Mouse (Mus musculus) liver, embryonic 14.5 days (tissue): ENCODE data around the gene Morn1. TPM values are rescaled to one million over a fixed set of nuclear protein-coding genes. Genes with fewer than 3 reads are reported as not detected.

Source experiments
- ATAC-seq: fragments of 200-750 bp; cut with Nextera tagmentation; 2 replicates; pipeline ENCODE4 v1.8.0; 2017; ENCODE audit warnings: moderate number of reproducible peaks, mild to moderate bottlenecking, moderate library complexity; ENCODE audit not compliant: insufficient read depth
- DNase-seq, 3 experiments: peaks; one replicate each; pipeline ENCODE4 v3.0.0-alpha.2; 2012 to 2013; ENCODE audit warnings: low read depth in 3 of 3, low spot score in 3 of 3
- H3K27ac ChIP-seq: fragments of 300-500 bp; sonication (generic); 2 replicates; pipeline ENCODE4 v1.5.1; 2014; ENCODE audit warnings: moderate library complexity, mild to moderate bottlenecking, control low read depth, inconsistent platforms
- H3K27me3 ChIP-seq: fragments of 300-500 bp; sonication (generic); 2 replicates; pipeline ENCODE4 v1.6.1; 2014; ENCODE audit warnings: mild to moderate bottlenecking, low read length, moderate library complexity; ENCODE audit not compliant: control insufficient read depth, insufficient read depth
- H3K36me3 ChIP-seq: fragments of 300-500 bp; sonication (generic); replicated peaks from 2 replicates; pipeline ENCODE4 v1.6.1; 2014; ENCODE audit warnings: low read depth; ENCODE audit not compliant: control insufficient read depth, insufficient read depth
- H3K4me1 ChIP-seq, 2 experiments: fragments of 200-500 bp in 1 of 2; fragments of 300-500 bp in 1 of 2; sonication (generic) in 1 of 2; replicated peaks; 2 replicates each; pipeline ENCODE4 v1.6.1; 2012 to 2014; ENCODE audit warnings: antibody characterized with exemption in 1 of 2, inconsistent platforms in 1 of 2, low read length in 1 of 2; ENCODE audit not compliant: control insufficient read depth in 2 of 2, insufficient read depth in 2 of 2
- H3K4me2 ChIP-seq: fragments of 300-500 bp; sonication (generic); 2 replicates; pipeline ENCODE4 v1.6.1; 2014; ENCODE audit warnings: low read depth, mild to moderate bottlenecking, control low read depth, moderate library complexity
- H3K4me3 ChIP-seq, 2 experiments: fragments of 200-500 bp in 1 of 2; fragments of 300-500 bp in 1 of 2; sonication (generic) in 1 of 2; 2 replicates each; pipeline ENCODE4 v1.5.1; 2012 to 2014; ENCODE audit warnings: low read depth in 2 of 2, low read length in 2 of 2, mild to moderate bottlenecking in 2 of 2, control low read depth in 1 of 2, inconsistent platforms in 1 of 2, moderate library complexity in 1 of 2; ENCODE audit not compliant: insufficient read depth in 1 of 2
- H3K9ac ChIP-seq: fragments of 300-500 bp; sonication (generic); replicated peaks from 2 replicates; pipeline ENCODE4 v1.6.1; 2014; ENCODE audit warnings: mild to moderate bottlenecking, control low read depth, moderate library complexity
- H3K9me3 ChIP-seq: fragments of 300-500 bp; sonication (generic); 2 replicates; pipeline ENCODE4 v1.6.1; 2016; ENCODE audit warnings: low read length, mixed read lengths; ENCODE audit not compliant: control insufficient read depth
- CTCF ChIP-seq: IDR thresholded peaks from 2 replicates; pipeline ENCODE4 v1.5.1; 2016; ENCODE audit warnings: antibody characterized with exemption, low read depth, control low read depth
- EP300 ChIP-seq: IDR thresholded peaks from 2 replicates; pipeline ENCODE4 v1.6.1; 2016; ENCODE audit warnings: antibody characterized with exemption, low read depth
- WGBS: fragments of 180-500 bp; shearing (Covaris S2); extraction: QIAGEN DNeasy Blood & Tissue Kit; methylation state at CpG from one replicate; pipeline ENCODE4 v1.1.7; 2014; ENCODE audit not compliant: insufficient replicate concordance; 5-methylcytosine and 5-hydroxymethylcytosine counted together
- polyA plus RNA-seq, 2 experiments: library from polyadenylated mRNA; depleted of rRNA in 1 of 2; stranded (reverse) in 1 of 2; unstranded in 1 of 2; fragments of >200 nt; fragmentation: Nextera tagmentation in 1 of 2; extraction: Ambion mirVana in 1 of 2; gene quantifications; 2 replicates each; pipeline versions ENCODE4 v1.2.1 to v1.2.3; 2012 to 2014

The Morn1 gene
- 1.0 and 1.1 TPM in 2 replicates for polyA plus RNA-seq (2012; rRNA removed)
- polyA plus RNA-seq (2014; fragmentation: Nextera tagmentation; extraction: Ambion mirVana), result 0.85 and 1.2 TPM in 2 replicates

- H3K4me2 ChIP-seq, result peak within 1 kb of the TSS; percentile 92
- peak within 1 kb of the TSS; percentile 67 for H3K27ac ChIP-seq
- peaks cover 18 to 20% of the 10 kb centered on the region in 2 experiments for H3K4me1 ChIP-seq
- H3K27me3 ChIP-seq, result no peaks in the 10 kb centered on the region
- peak within 1 kb of the TSS; percentile 84 for H3K9ac ChIP-seq
- H3K4me3 ChIP-seq, result peak within 1 kb of the TSS; percentile 88 to 100
- under 1% methylated on average over 83 of the region's 85 CpGs for WGBS
- peak; percentile 98 to 99 (median 99) for DNase-seq
- no peaks in the 10 kb centered on the region for H3K9me3 ChIP-seq
- ATAC-seq, result peak; percentile 97
- peaks cover 14% of the 10 kb centered on the region for H3K36me3 ChIP-seq
- TF ChIP-seq CTCF (no peak), EP300 (no peak; the same call in 1 of the 2 replicates)
These were observed at the start of gene Morn1, which contains the start of gene Rer1 for GRCm38 (mm10) chr4:155086108-155087024. Morn1 (plus strand) TSS chr4:155086577. Rer1 (minus strand) TSS chr4:155086382.

DNA sequence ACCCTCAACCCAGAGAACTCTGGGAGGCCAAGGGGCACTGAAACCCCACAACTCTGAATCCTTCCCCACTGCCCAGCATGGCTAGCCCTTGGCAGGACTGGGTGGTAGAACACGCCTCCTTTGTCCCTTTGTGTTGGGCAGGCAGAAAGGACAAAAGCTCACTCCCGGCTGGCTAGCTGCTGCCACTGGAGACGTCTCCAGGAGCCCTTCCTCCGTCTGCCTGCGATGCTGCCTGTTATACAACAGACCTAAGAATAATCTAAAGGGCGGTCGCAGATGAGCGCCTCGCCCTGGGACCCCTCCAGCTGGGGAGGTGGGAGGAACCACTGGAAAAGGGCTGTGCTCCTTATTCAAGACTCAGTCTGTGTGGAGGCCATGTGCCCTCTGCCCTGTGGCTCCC is 46.2 kb upstream of the Morn1 start:
- DNase-seq (no peak), ATAC-seq (no peak)
- Histone ChIP-seq H3K4me2 (no peak overlapping the region), H3K36me3 (no peaks in the 10 kb centered on the region), H3K4me1 (no peaks in the 10 kb centered on the region), H3K9ac (no peak overlapping the region), H3K4me3 (no peak overlapping the region), H3K27me3 (peaks cover 24% of the 10 kb centered on the region), H3K27ac (no peak overlapping the region), H3K9me3 (no peaks in the 10 kb centered on the region)
- WGBS, result 52% methylated on average over 9 of the region's 9 CpGs
- TF ChIP-seq CTCF (no peak), EP300 (no peak)

- no peaks in the 10 kb centered on the region for H3K36me3 ChIP-seq
- H3K4me1 ChIP-seq, result no peaks in the 10 kb centered on the region
- H3K27me3 ChIP-seq, result peaks cover 24% of the 10 kb centered on the region
- no peaks in the 10 kb centered on the region for H3K9me3 ChIP-seq
- WGBS, result 53% methylated on average over 6 of the region's 6 CpGs
- no peak for DNase-seq
- H3K4me3 ChIP-seq, result no peak overlapping the region
- TF ChIP-seq CTCF (no peak), EP300 (no peak)
- no peak for ATAC-seq
- no peak overlapping the region for H3K4me2 ChIP-seq
- no peak overlapping the region for H3K9ac ChIP-seq
- no peak overlapping the region for H3K27ac ChIP-seq
These were observed 45.7 kb upstream of the Morn1 start for GRCm38 (mm10) chr4:155040696-155041095.

GRCm38 (mm10) chr4:155042606-155043288 is 43.6 kb upstream of the Morn1 start:
- no peaks in the 10 kb centered on the region for H3K36me3 ChIP-seq
- ATAC-seq, result no peak
- no peaks in the 10 kb centered on the region for H3K9me3 ChIP-seq
- H3K4me3 ChIP-seq, result no peak overlapping the region
- no peak overlapping the region for H3K27ac ChIP-seq
- H3K27me3 ChIP-seq, result peaks cover 24% of the 10 kb centered on the region
- H3K9ac ChIP-seq, result no peak overlapping the region
- 2% methylated on average over 64 of the region's 65 CpGs for WGBS
- H3K4me1 ChIP-seq, result no peaks in the 10 kb centered on the region
- TF ChIP-seq CTCF (no peak), EP300 (no peak)
- DNase-seq, result no peak
- no peak overlapping the region for H3K4me2 ChIP-seq

DNA sequence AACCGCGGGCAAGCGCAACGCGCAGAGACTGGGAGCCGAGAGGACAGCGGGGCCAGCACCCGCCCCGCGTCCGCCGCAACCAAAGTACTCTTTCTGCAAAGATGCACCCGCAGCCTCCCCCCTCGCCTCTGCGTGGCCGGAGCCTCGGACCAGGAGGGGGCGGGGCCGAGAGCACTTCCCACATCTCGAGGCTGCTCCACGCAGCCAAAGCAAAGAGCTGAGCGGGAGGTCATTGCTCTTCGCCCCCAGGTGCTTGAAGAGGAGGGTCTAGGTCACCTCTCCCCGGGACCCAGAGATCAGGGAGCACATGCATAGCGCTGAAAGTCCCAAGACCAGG is 43.1 kb upstream of the Morn1 start:
- Histone ChIP-seq H3K9me3 (no peaks in the 10 kb centered on the region), H3K4me1 (no peaks in the 10 kb centered on the region), H3K4me3 (no peak overlapping the region), H3K9ac (no peak overlapping the region), H3K27me3 (peaks cover 24% of the 10 kb centered on the region), H3K36me3 (no peaks in the 10 kb centered on the region), H3K4me2 (no peak overlapping the region), H3K27ac (no peak overlapping the region)
- 2% methylated on average over 25 of the region's 25 CpGs for WGBS
- no peak for DNase-seq
- no peak for ATAC-seq
- no peak for TF ChIP-seq CTCF
- no peak for TF ChIP-seq EP300
